Comparison of ENCODE assay signal across 13 mouse cellular contexts in genomic region chr1:121709317-121709860, GRCm38 (mm10).
"Had no signal": no experiment of that assay in that cellular context is flagged by ENCODE, and none has a peak within 500 bp of the region (broad histone marks: within the 10 kb centered on the region; RNA-seq: fewer than 3 reads in every experiment).

No protein-coding gene starts in this region.

- H3K36me3 ChIP-seq: liver, embryonic 12.5 days; midbrain, embryonic 10.5 days had no signal

- DNase-seq: kidney, adult 18-20 months; kidney, postnatal 10 days; kidney, postnatal 4 days; lung, embryonic 14.5 days; lung, postnatal 10 days; lung, postnatal 4 days; retina, postnatal 1 day; thymus, postnatal 36 days had no signal

- H3K4me1 ChIP-seq: liver, embryonic 12.5 days had no signal

- ATAC-seq: liver, embryonic 12.5 days; midbrain, embryonic 16.5 days had no signal

- H3K9ac ChIP-seq: liver, embryonic 12.5 days; lung, embryonic 14.5 days had no signal

- H3K27ac ChIP-seq: layer of hippocampus, adult 2 months; left cerebral cortex, adult 2 months; liver, embryonic 12.5 days; midbrain, embryonic 10.5 days had no signal

- H3K27me3 ChIP-seq: liver, embryonic 12.5 days had no signal

- H3K4me3 ChIP-seq: layer of hippocampus, adult 2 months; left cerebral cortex, adult 2 months; liver, embryonic 12.5 days; midbrain, embryonic 10.5 days had no signal

- H3K4me2 ChIP-seq: liver, embryonic 12.5 days; lung, embryonic 14.5 days had no signal

- H3K9me3 ChIP-seq: midbrain, embryonic 10.5 days had no signal
